Mouse (Mus musculus): ENCODE measurements at regions not wholly inside any gene's neighbourhood (a gene's known extent, or its start where the extent isn't known, plus 50 kb on each side); places are given as distances from the start of the nearest gene placed in this dataset.

DNA sequence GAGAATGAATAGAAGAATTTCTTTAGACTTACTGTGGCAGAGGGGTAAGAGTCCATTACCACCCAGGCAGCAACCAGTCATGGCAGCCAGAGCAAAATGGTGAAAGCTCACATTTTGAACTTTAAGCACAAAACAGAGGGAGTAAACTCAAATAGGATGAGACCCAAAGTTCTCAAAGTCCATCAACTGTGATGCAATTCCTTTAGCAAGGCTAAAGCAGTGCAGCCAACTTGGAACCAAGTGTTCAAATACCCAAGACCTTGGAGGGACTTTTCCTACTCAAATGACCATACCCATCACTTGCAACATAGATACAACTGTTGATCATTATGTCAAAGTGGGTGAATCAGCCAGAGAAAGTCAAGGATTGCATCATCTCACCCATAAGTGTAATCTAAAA lies 380.1 kb downstream of the Hace1 start:
- DNase-seq (ENCODE audit: low spot score in 2 of 2) = no peak

DNA sequence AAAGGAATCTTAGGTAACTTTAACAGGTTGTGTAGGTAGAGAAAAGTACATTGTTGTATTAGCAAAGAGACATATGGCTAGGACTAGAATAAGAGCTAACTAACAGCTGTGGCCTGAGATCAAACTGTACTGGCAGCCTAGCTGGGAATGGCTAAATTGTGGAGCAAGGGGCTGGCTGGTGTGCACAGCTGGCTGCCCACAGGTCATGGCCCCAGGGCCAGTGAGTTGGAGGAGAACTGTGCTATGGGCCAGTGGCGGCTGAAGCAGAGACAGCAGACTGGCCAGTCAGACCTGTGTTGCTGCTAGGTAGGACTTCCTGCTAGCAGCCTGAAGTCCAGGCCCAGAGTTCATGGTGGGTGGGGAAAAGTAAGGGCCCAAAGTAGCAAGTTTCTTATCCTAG lies 394.6 kb downstream of the Hace1 start:
- no peak for DNase-seq (ENCODE audit: low spot score in 2 of 2)

- no peak for DNase-seq (ENCODE audit: low spot score in 2 of 2)
Observed at GRCm38 (mm10) chr10:45982731-45983274, 405.2 kb downstream of the Hace1 start.

- DNase-seq (ENCODE audit: low spot score in 2 of 2) = no peak
Observed at GRCm38 (mm10) chr10:45983671-45984335, 406.2 kb downstream of the Hace1 start.

GRCm38 (mm10) chr10:45986341-45986740 lies 408.7 kb downstream of the Hace1 start:
- no peak for DNase-seq (ENCODE audit: low spot score in 2 of 2)

DNA sequence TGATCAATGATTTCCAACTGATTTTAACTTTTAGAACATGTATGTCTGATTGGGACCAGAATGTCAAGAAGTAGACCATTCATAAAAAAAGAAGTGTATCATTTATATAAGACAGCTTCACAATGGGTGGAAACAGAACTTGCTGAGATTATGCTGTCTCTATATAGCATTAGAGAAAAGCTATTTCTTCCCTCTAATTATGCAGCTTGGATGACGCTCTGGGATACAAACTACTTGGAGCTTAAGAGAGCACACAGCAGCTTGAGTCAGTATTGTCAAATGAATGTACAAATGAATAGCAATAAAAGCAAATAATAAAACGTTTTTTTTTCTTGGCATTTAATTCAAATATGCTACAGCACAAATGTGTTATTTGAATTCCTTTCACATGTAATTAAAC lies 428.7 kb downstream of the Hace1 start:
- DNase-seq (ENCODE audit: low spot score in 2 of 2) = no peak

DNA sequence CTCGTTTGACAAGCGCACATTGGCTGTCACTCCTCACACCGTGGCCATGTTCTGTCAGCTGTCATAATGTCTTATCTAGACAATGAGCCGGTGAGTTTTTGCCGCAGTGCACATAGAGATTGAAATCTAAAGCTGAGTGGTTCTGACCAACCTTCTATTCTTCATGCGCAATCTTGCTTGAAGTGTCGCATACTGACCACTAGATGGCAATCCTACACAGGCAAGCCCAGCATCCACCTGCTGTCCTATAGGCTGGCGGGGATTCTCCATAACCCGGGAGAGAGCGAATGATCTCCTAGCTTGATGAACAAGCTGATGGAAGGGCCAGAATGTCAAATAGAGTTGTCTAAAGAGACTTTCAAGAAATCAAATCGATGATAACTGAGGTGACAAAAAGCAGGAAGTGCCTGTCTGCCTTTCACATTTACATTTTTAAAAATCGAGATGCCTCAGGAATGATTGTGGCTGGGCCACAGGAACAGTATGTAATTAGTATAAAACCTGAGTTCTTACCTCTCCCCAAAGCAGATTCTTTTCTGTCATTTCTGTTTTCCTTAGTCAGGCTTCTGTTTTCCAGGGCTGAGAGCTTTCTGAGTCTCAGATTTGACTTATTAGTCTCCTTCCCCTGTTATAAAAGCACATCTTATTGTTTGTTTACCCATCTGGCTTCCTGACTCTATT lies 434.4 kb downstream of the Hace1 start:
- DNase-seq (ENCODE audit: low spot score in 2 of 2) = peak; percentile 61 to 84

DNA sequence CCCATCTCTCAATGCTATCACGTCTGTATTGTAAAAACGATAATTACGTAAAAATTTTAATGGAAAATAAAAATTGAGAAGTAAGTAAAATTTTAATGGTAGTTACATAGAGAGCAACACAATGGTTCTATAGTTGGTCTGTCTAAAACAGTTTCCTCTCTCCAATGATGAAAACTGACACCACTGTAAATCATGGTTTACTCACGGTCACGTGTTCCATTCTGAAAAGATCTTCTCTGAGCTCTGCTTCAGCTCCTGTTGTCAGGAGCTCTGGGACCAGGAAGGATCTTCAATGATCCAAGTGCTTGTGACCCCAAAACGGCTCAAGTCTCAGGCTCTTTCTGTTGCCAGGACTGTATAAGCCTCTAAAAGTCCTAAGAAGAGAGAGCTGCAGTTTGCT lies 435.0 kb downstream of the Hace1 start:
- DNase-seq (ENCODE audit: low spot score in 2 of 2) = no peak

- DNase-seq (ENCODE audit: low spot score in 2 of 2) = peak; percentile 11 to 16
Observed at GRCm38 (mm10) chr10:46016295-46016694, 438.7 kb downstream of the Hace1 start.

- DNase-seq (ENCODE audit: low spot score in 2 of 2) = peak in 1 of 2 experiments; percentile 39
Observed at GRCm38 (mm10) chr10:46045474-46046093, 468.0 kb downstream of the Hace1 start.

- no peak for DNase-seq (ENCODE audit: low spot score in 2 of 2)
Observed at GRCm38 (mm10) chr10:46046094-46046749, 468.6 kb downstream of the Hace1 start.

DNA sequence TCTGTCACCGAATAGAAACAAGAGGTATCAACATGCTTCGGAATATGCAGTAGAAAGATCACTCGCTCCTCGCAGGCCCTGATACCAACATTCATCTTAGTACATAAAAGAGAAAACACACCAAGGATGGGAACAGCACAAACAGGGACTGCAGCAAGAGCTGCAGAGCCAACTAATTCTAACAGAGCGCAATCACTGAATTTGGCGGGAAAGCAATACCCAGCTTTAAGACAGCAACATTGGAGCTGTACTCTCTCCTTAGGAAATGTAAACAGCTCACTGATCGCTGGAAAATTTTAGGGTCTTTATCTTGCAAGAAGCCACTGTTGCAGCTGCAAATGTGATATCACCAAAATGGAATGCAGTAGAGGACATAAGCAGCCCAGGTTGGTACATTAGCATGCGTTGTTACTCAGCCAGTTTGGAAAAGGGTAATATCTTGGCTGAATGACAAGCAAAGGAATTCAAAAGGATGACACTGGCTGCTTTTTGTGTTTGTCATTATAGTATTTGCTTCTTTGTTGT lies 469.3 kb downstream of the Hace1 start:
- no peak for DNase-seq (ENCODE audit: low spot score in 2 of 2)

DNA sequence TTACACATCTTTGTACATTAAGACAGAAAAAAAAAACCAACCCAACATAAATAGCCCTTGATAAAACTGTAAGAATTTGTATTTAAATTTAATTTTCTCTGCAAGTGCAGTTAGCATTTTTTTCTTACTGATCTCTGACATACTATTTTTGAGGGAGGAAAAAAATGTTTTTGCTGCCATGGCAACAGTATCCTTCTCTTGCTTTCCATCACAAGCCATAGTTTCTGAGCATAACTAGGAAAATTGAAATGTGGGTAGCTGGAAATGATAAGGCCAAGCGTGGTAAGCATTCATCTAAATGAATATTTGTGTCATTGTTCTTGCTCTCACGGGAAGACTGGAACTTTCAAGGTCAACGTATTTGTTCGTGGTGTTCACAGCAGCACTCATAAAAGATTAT lies 470.0 kb downstream of the Hace1 start:
- DNase-seq (ENCODE audit: low spot score in 2 of 2) = no peak

DNA sequence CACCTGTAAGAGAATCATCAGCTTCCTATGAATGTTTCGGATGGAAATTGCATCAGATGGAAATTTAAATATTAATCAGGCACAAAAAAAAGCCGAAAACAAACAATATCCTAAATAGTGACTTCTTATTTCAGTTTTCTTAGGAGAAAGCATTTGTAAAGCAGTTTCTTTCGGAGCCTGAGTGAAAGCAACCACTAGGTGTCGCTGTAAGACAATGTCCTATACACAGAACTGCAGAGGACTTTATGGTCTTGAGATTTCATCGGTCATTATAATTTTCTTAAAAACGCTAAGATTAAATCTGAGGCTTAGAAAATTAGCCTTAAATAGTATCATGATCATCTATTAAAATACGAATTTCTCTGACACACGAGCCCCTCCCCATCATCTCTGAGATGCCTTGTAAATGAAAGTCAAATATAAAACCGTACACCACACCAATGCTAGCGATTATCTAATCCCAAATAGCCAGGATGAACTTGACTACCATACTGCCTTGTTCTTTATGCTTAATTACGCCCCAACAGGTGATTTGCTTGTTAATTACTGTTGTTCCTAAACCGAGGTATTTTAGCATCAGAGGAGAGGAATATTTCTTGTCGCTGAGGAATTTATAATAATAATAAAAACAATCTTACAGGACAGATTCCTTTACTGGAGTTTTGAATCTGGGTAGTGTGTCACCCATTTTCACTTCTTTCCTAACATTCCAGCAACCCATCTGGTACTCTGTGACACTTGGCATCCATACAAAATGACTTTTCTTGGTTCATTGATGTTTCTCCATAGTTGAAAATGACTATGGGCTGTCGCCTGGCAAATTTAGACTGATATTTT lies 480.0 kb downstream of the Hace1 start:
- peak; percentile 45 to 81 for DNase-seq (ENCODE audit: low spot score in 2 of 2)

- no peak for DNase-seq (ENCODE audit: low spot score in 2 of 2)
Observed at GRCm38 (mm10) chr10:46058199-46058472, 480.5 kb downstream of the Hace1 start.

GRCm38 (mm10) chr10:46059285-46059684 lies 481.7 kb downstream of the Hace1 start:
- no peak for DNase-seq (ENCODE audit: low spot score in 2 of 2)

DNA sequence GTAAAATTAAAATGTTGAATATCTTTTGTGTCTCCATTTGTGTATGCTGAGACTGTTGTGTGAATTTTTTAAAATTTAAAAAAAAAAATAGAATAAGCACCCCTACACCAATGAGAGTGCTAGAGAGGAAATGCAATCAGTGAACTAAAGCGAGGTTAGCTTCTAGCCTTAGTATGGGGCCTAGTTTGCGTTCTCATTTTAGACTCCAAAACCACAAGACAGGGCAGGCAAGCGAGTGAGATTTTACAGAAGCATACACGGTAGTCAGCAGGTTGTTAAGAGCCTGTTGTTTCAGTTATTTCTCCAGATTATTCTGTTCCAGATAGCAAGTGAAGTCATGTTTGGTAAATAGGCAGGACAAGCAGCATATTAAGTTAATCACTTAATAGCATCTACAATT lies 486.2 kb downstream of the Hace1 start:
- DNase-seq (ENCODE audit: low spot score in 2 of 2) = no peak

- no peak for DNase-seq (ENCODE audit: low spot score in 2 of 2)
Observed at GRCm38 (mm10) chr10:46070766-46071165, 493.1 kb downstream of the Hace1 start.

DNA sequence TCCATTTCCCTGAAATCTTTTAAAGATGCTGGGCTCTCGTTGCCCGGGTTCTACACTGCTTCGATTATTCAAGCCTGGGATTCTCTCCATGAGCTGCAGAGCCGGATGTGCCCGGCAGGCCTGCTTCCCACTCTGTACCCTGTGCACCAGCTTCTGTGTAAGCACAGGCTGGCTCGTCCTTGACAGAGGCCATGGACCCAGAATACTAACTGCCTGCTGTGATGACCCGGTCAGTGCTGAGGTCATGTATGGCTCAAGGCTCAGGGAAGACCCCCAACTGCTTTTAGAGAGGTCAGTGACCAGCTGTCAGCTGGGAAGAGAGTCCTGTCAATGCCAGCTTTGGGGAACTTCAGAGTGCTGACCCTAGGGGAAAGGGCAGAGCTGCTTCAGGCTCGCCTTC lies 493.6 kb downstream of the Hace1 start:
- DNase-seq (ENCODE audit: low spot score in 2 of 2) = no peak

GRCm38 (mm10) chr10:46071810-46072549 lies 494.4 kb downstream of the Hace1 start:
- no peak for DNase-seq (ENCODE audit: low spot score in 2 of 2)

Data from frontal cortex, postnatal 36 days (tissue).